Mouse (Mus musculus): ENCODE data around the gene Lypd8. TPM values are rescaled to one million over a fixed set of nuclear protein-coding genes. Genes with fewer than 3 reads are reported as not detected.

Lypd8 gene
- total RNA-seq (2014; rRNA removed) (not detected in 2 replicates), polyA plus RNA-seq (2015; fragmentation: Nextera tagmentation; extraction: Ambion mirVana) (not detected in 2 replicates)

GRCm38 (mm10) chr11:58378763-58379278, at the start of gene Lypd8:
TSS of gene Lypd8 (plus strand) at chr11:58379043.
- no peak within 1 kb of the TSS for H3K27ac ChIP-seq
- no peak within 1 kb of the TSS for H3K9ac ChIP-seq (replicated peaks; ENCODE audit: low read length)
- no peak for TF ChIP-seq CTCF (IDR thresholded peaks at IDR 0.05; ENCODE audit: low read depth)
- H3K4me3 ChIP-seq (ENCODE audit: low read length) = no peak within 1 kb of the TSS
- ATAC-seq (no peak), DNase-seq (ENCODE audit: low spot score) (no peak)
- H3K36me3 ChIP-seq (ENCODE audit: insufficient read depth, low read length) = no peaks in the 10 kb centered on the region
- H3K27me3 ChIP-seq (ENCODE audit: insufficient read depth, low read length) = no peaks in the 10 kb centered on the region
- no peaks in the 10 kb centered on the region for H3K9me3 ChIP-seq (ENCODE audit: low read length)
- H3K4me1 ChIP-seq (ENCODE audit: insufficient read depth, low read length) = no peaks in the 10 kb centered on the region
- no peak within 1 kb of the TSS for H3K4me2 ChIP-seq (ENCODE audit: low read depth, low read length)
- 87% methylated on average over 3 of the region's 3 CpGs for WGBS

- Histone ChIP-seq H3K9me3 (ENCODE audit: low read length) (no peaks in the 10 kb centered on the region), H3K36me3 (ENCODE audit: insufficient read depth, low read length) (no peaks in the 10 kb centered on the region; the same call in 1 of the 2 replicates), H3K27ac (peak overlapping the region; percentile 81), H3K4me3 (ENCODE audit: low read length) (peak overlapping the region; percentile 80), H3K4me2 (ENCODE audit: low read depth, low read length) (peak overlapping the region; percentile 77), H3K9ac (replicated peaks; ENCODE audit: low read length) (peak overlapping the region; percentile 76), H3K27me3 (ENCODE audit: insufficient read depth, low read length) (no peaks in the 10 kb centered on the region), H3K4me1 (ENCODE audit: insufficient read depth, low read length) (peaks cover 29% of the 10 kb centered on the region)
- TF ChIP-seq CTCF (IDR thresholded peaks at IDR 0.05; ENCODE audit: low read depth) = no peak; the same call in 1 of the 2 replicates
- ATAC-seq = peak; percentile 51
- WGBS = 1% methylated on average over 21 of the region's 21 CpGs
- no peak for DNase-seq (ENCODE audit: low spot score)
These were observed 49.0 kb upstream of the Lypd8 start for GRCm38 (mm10) chr11:58329906-58330275.

- peak; percentile 23; the same call in 1 of the 2 replicates for TF ChIP-seq CTCF (IDR thresholded peaks at IDR 0.05; ENCODE audit: low read depth)
- Histone ChIP-seq H3K4me1 (ENCODE audit: insufficient read depth, low read length) (peaks cover 29% of the 10 kb centered on the region), H3K4me3 (ENCODE audit: low read length) (peak within 1 kb of the TSS; percentile 80), H3K4me2 (ENCODE audit: low read depth, low read length) (peak within 1 kb of the TSS; percentile 77), H3K27ac (peak within 1 kb of the TSS; percentile 81), H3K9me3 (ENCODE audit: low read length) (no peaks in the 10 kb centered on the region), H3K27me3 (ENCODE audit: insufficient read depth, low read length) (no peaks in the 10 kb centered on the region), H3K9ac (replicated peaks; ENCODE audit: low read length) (peak within 1 kb of the TSS; percentile 76), H3K36me3 (ENCODE audit: insufficient read depth, low read length) (no peaks in the 10 kb centered on the region; the same call in 1 of the 2 replicates)
- peak; percentile 97 for DNase-seq (ENCODE audit: low spot score)
- ATAC-seq = peak; percentile 96
- WGBS = under 1% methylated on average over 52 of the region's 52 CpGs
These were observed 48.3 kb upstream of the Lypd8 start, which contains the start of the genes Zfp672 and Sh3bp5l for GRCm38 (mm10) chr11:58330276-58331148. TSS of gene Zfp672 (minus strand) at chr11:58330339. TSS of gene Sh3bp5l (plus strand) at chr11:58330724.

- Histone ChIP-seq H3K4me1 (ENCODE audit: insufficient read depth, low read length) (peaks cover 29% of the 10 kb centered on the region), H3K27ac (peak overlapping the region; percentile 81; the same call in 1 of the 2 replicates), H3K27me3 (ENCODE audit: insufficient read depth, low read length) (no peaks in the 10 kb centered on the region), H3K4me3 (ENCODE audit: low read length) (peak overlapping the region; percentile 80), H3K9ac (replicated peaks; ENCODE audit: low read length) (peak overlapping the region; percentile 76), H3K36me3 (ENCODE audit: insufficient read depth, low read length) (no peaks in the 10 kb centered on the region; the same call in 1 of the 2 replicates), H3K9me3 (ENCODE audit: low read length) (no peaks in the 10 kb centered on the region), H3K4me2 (ENCODE audit: low read depth, low read length) (peak overlapping the region; percentile 77)
- WGBS = 29% methylated on average over 9 of the region's 10 CpGs
- DNase-seq (ENCODE audit: low spot score) = no peak
- no peak for TF ChIP-seq CTCF (IDR thresholded peaks at IDR 0.05; ENCODE audit: low read depth)
- no peak for ATAC-seq
These were observed 47.7 kb upstream of the Lypd8 start for GRCm38 (mm10) chr11:58331149-58331495.

- Histone ChIP-seq H3K4me1 (ENCODE audit: insufficient read depth, low read length) (peaks cover 29% of the 10 kb centered on the region), H3K4me2 (ENCODE audit: low read depth, low read length) (peak overlapping the region; percentile 77)
- no peak for DNase-seq (ENCODE audit: low spot score)
These were observed 47.3 kb upstream of the Lypd8 start for GRCm38 (mm10) chr11:58331546-58331945.

GRCm38 (mm10) chr11:58334746-58335145, 44.1 kb upstream of the Lypd8 start:
- Histone ChIP-seq H3K9ac (replicated peaks; ENCODE audit: low read length) (no peak overlapping the region), H3K27me3 (ENCODE audit: insufficient read depth, low read length) (no peaks in the 10 kb centered on the region), H3K27ac (no peak overlapping the region), H3K4me1 (ENCODE audit: insufficient read depth, low read length) (peaks cover 19% of the 10 kb centered on the region), H3K36me3 (ENCODE audit: insufficient read depth, low read length) (peaks cover 25% of the 10 kb centered on the region), H3K4me2 (ENCODE audit: low read depth, low read length) (no peak overlapping the region), H3K9me3 (ENCODE audit: low read length) (no peaks in the 10 kb centered on the region), H3K4me3 (ENCODE audit: low read length) (no peak overlapping the region)
- no peak for TF ChIP-seq CTCF (IDR thresholded peaks at IDR 0.05; ENCODE audit: low read depth)
- no peak for ATAC-seq
- DNase-seq (ENCODE audit: low spot score) = no peak
- WGBS = 52% methylated on average over 3 of the region's 3 CpGs

More at GRCm38 (mm10) chr11:58331546-58331945, 47.3 kb upstream of the Lypd8 start:
- Histone ChIP-seq H3K27me3 (ENCODE audit: insufficient read depth, low read length) (no peaks in the 10 kb centered on the region), H3K9me3 (ENCODE audit: low read length) (no peaks in the 10 kb centered on the region), H3K27ac (0 out of 2 replicates have a peak overlapping the region, but pooled peaks have one; percentile 81), H3K4me3 (ENCODE audit: low read length) (peak overlapping the region; percentile 80), H3K36me3 (ENCODE audit: insufficient read depth, low read length) (peaks cover 3% of the 10 kb centered on the region; the same call in 1 of the 2 replicates), H3K9ac (replicated peaks; ENCODE audit: low read length) (peak overlapping the region; percentile 76)
- ATAC-seq = no peak
- 82% methylated on average over 6 of the region's 6 CpGs for whole genome bisulfite sequencing
- no peak for TF ChIP-seq CTCF (IDR thresholded peaks at IDR 0.05; ENCODE audit: low read depth)

Data from hindbrain, postnatal 0 days (tissue).